Mouse (Mus musculus) liver, postnatal 0 days (tissue): ENCODE measurements around the gene Med24.

Experiments used
- CTCF ChIP-seq: sonication (generic); IDR thresholded peaks from 2 replicates; pipeline ENCODE4 v1.5.1; 2016; ENCODE audit warnings: antibody characterized with exemption, low read depth
- EP300 ChIP-seq: IDR thresholded peaks from 2 replicates; pipeline ENCODE4 v1.6.1; 2016; ENCODE audit warnings: antibody characterized with exemption, low read depth, mild to moderate bottlenecking

GRCm38 (mm10) chr11:98776052-98776764, 47.0 kb upstream of the Med24 start:
- no peak for TF ChIP-seq CTCF
- TF ChIP-seq EP300 = no peak
